Mouse (Mus musculus): ENCODE data around the gene Iqcd. TPM values are rescaled to one million over a fixed set of nuclear protein-coding genes. Genes with fewer than 3 reads are reported as not detected.
A peak's percentile ranks its signal among the peaks of the same experiment; 100 is the strongest.

The Iqcd gene
- polyA plus RNA-seq, 1 experiment from 2014 or later: 0.70 TPM

DNA sequence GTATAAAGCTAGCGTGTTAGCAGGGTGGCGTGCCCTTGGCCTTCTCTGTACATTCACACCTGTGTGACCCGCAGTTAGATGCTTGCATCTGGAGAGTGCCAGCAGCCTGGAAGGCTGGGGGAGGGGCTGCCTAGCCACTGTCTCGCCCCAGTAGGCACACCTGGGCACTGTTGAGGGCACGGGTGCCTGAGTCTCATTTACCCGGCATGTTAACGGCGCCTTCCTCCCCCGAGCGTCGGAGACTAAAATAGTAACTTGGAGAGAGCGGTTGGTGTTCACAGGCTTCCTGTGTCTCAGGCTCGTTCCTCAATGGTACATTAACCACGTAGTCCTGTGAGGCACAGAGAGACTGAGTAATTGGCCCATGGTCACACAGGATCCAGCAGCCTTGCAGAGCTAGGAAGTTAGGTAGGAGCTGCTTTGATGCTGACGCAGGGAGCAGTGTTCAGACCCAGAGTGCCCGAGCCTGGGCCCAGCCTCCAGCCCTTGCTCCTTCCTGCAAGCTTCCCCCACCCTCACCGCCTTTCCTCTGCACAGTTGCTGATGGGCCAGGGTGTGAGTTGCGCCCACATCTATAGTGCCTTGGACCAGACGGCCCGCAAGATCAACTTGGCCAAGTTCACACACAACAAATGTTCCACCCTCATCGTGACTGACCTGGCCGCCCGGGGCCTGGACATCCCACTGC, 32.4 kb downstream of the Iqcd start:
- no peak overlapping the region for H3K4me2 ChIP-seq (replicated peaks)
- H3K4me3 ChIP-seq: no peak overlapping the region
- peaks cover 4% of the 10 kb centered on the region; the same call in 1 of the 2 replicates for H3K4me1 ChIP-seq
- no peak for ATAC-seq (ENCODE audit: insufficient number of reproducible peaks, insufficient read depth, low FRiP score, low TSS enrichment)
- WGBS: 93% methylated on average over 23 of the region's 23 CpGs
- no peaks in the 10 kb centered on the region for H3K27me3 ChIP-seq
- H3K9me3 ChIP-seq: no peaks in the 10 kb centered on the region
- H3K9ac ChIP-seq: no peak overlapping the region
- no peak overlapping the region for H3K27ac ChIP-seq
- H3K36me3 ChIP-seq: peaks cover 96% of the 10 kb centered on the region

- Histone ChIP-seq H3K9ac (no peak overlapping the region), H3K36me3 (peaks cover 98% of the 10 kb centered on the region), H3K27ac (no peak overlapping the region), H3K4me3 (no peak overlapping the region), H3K4me2 (replicated peaks) (no peak overlapping the region), H3K4me1 (peaks cover 4% of the 10 kb centered on the region; the same call in 1 of the 2 replicates), H3K27me3 (no peaks in the 10 kb centered on the region), H3K9me3 (no peaks in the 10 kb centered on the region)
- 90% methylated on average over 10 of the region's 10 CpGs for WGBS
- ATAC-seq (ENCODE audit: insufficient number of reproducible peaks, insufficient read depth, low FRiP score, low TSS enrichment): no peak
These were observed 33.0 kb downstream of the Iqcd start for GRCm38 (mm10) chr5:120621846-120622197.

- Histone ChIP-seq H3K9ac (no peak overlapping the region), H3K27ac (no peak overlapping the region), H3K4me2 (replicated peaks) (no peak overlapping the region), H3K4me1 (peaks cover 4% of the 10 kb centered on the region; the same call in 1 of the 2 replicates), H3K9me3 (no peaks in the 10 kb centered on the region), H3K4me3 (no peak overlapping the region), H3K36me3 (peaks cover 98% of the 10 kb centered on the region), H3K27me3 (no peaks in the 10 kb centered on the region)
- no peak for ATAC-seq (ENCODE audit: insufficient number of reproducible peaks, insufficient read depth, low FRiP score, low TSS enrichment)
- 75% methylated on average over 5 of the region's 5 CpGs for WGBS
These were observed 33.5 kb downstream of the Iqcd start for GRCm38 (mm10) chr5:120622198-120622851.

DNA sequence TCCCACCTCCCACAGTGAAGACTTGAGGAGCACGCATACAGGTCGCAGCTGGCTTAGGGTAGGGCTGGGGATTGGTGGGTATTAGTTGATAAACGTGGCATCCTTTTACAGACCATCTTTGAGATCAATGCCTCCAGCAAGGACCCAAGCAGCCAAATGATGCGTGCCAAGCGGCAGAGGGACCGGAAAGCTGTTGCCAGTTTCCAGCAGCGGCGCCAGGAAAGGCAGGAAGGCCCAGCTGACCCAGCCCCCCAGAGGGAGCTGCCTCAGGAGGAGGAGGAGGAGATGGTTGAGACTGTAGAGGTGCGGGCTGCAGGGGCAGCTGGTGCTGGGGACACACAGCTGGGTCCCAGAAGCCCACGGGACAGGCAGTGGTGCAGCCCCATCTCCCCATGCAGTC, 35.6 kb downstream of the Iqcd start:
- Histone ChIP-seq H3K9me3 (no peaks in the 10 kb centered on the region), H3K4me1 (peaks cover 4% of the 10 kb centered on the region; the same call in 1 of the 2 replicates), H3K9ac (no peak overlapping the region), H3K4me2 (replicated peaks) (no peak overlapping the region), H3K27me3 (no peaks in the 10 kb centered on the region), H3K4me3 (no peak overlapping the region), H3K36me3 (peaks cover 85% of the 10 kb centered on the region), H3K27ac (no peak overlapping the region)
- 93% methylated on average over 10 of the region's 10 CpGs for WGBS
- no peak for ATAC-seq (ENCODE audit: insufficient number of reproducible peaks, insufficient read depth, low FRiP score, low TSS enrichment)

- H3K27me3 ChIP-seq: peaks cover 8% of the 10 kb centered on the region
- peaks cover 65% of the 10 kb centered on the region for H3K36me3 ChIP-seq
- no peak overlapping the region for H3K4me3 ChIP-seq
- H3K4me1 ChIP-seq: peaks cover 4% of the 10 kb centered on the region
- no peak for ATAC-seq (ENCODE audit: insufficient number of reproducible peaks, insufficient read depth, low FRiP score, low TSS enrichment)
- no peak overlapping the region for H3K27ac ChIP-seq
- no peak overlapping the region for H3K9ac ChIP-seq
- WGBS: 32% methylated on average over 19 of the region's 19 CpGs
- H3K9me3 ChIP-seq: no peaks in the 10 kb centered on the region
- no peak overlapping the region for H3K4me2 ChIP-seq (replicated peaks)
These were observed 37.6 kb downstream of the Iqcd start for GRCm38 (mm10) chr5:120626399-120626798.

GRCm38 (mm10) chr5:120627515-120628300, 38.9 kb downstream of the Iqcd start:
- ATAC-seq (ENCODE audit: insufficient number of reproducible peaks, insufficient read depth, low FRiP score, low TSS enrichment): no peak
- Histone ChIP-seq H3K36me3 (peaks cover 53% of the 10 kb centered on the region), H3K9ac (no peak overlapping the region)

GRCm38 (mm10) chr5:120628624-120629023, 39.8 kb downstream of the Iqcd start:
- H3K4me2 ChIP-seq (replicated peaks): no peak overlapping the region
- H3K4me3 ChIP-seq: no peak overlapping the region
- peaks cover 45% of the 10 kb centered on the region for H3K36me3 ChIP-seq
- peaks cover 10% of the 10 kb centered on the region for H3K27me3 ChIP-seq
- 69% methylated on average over 7 of the region's 7 CpGs for WGBS
- H3K4me1 ChIP-seq: no peaks in the 10 kb centered on the region; the same call in 1 of the 2 replicates
- no peaks in the 10 kb centered on the region for H3K9me3 ChIP-seq
- H3K9ac ChIP-seq: no peak overlapping the region
- H3K27ac ChIP-seq: no peak overlapping the region
- ATAC-seq (ENCODE audit: insufficient number of reproducible peaks, insufficient read depth, low FRiP score, low TSS enrichment): no peak

More at GRCm38 (mm10) chr5:120627515-120628300, 38.9 kb downstream of the Iqcd start:
- Histone ChIP-seq H3K27ac (no peak overlapping the region), H3K4me3 (no peak overlapping the region), H3K27me3 (peaks cover 10% of the 10 kb centered on the region), H3K4me1 (no peaks in the 10 kb centered on the region; the same call in 1 of the 2 replicates), H3K9me3 (no peaks in the 10 kb centered on the region), H3K4me2 (replicated peaks) (no peak overlapping the region)
- WGBS: 83% methylated on average over 15 of the region's 15 CpGs

GRCm38 (mm10) chr5:120631128-120631527, 42.3 kb downstream of the Iqcd start:
- no peaks in the 10 kb centered on the region for H3K9me3 ChIP-seq
- H3K4me3 ChIP-seq: 0 out of 2 replicates have a peak overlapping the region, but pooled peaks have one; percentile 13
- peak overlapping the region; percentile 39 for H3K4me2 ChIP-seq (replicated peaks)
- 9% methylated on average over 29 of the region's 29 CpGs for WGBS
- H3K27ac ChIP-seq: no peak overlapping the region
- H3K9ac ChIP-seq: no peak overlapping the region
- H3K4me1 ChIP-seq: no peaks in the 10 kb centered on the region; the same call in 1 of the 2 replicates
- H3K36me3 ChIP-seq: peaks cover 20% of the 10 kb centered on the region
- H3K27me3 ChIP-seq: peaks cover 10% of the 10 kb centered on the region
- no peak for ATAC-seq (ENCODE audit: insufficient number of reproducible peaks, insufficient read depth, low FRiP score, low TSS enrichment)

DNA sequence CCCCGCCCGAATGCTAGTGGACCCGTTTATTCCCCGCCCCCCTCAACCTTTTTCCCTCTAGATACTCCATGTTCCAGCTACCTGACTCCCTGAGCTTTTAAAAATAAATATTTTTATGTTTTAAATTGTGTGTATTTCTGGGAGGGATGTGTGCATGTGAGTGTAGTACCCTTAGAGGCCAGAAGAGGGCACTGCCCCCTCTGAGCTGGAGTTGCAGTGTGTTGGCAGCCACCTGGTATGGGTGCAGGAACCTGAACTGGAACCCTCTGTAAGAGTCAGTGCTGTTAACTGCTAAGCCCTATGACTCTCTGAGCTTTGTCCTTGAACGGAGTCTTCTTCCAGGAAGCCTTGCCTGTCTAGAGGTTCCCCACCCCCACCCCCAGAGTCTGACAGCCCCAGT, 43.1 kb downstream of the Iqcd start:
- Histone ChIP-seq H3K9me3 (no peaks in the 10 kb centered on the region), H3K27ac (no peak overlapping the region), H3K4me1 (no peaks in the 10 kb centered on the region; the same call in 1 of the 2 replicates), H3K36me3 (peaks cover 12% of the 10 kb centered on the region), H3K27me3 (peaks cover 10% of the 10 kb centered on the region), H3K9ac (no peak overlapping the region), H3K4me3 (no peak overlapping the region), H3K4me2 (replicated peaks) (no peak overlapping the region)
- ATAC-seq (ENCODE audit: insufficient number of reproducible peaks, insufficient read depth, low FRiP score, low TSS enrichment): no peak
- WGBS: 88% methylated on average over 5 of the region's 5 CpGs

GRCm38 (mm10) chr5:120634131-120634530, 45.3 kb downstream of the Iqcd start, which contains the start of gene Cfap73:
Gene Cfap73, minus strand, starts transcription at chr5:120634235.
- Histone ChIP-seq H3K36me3 (no peaks in the 10 kb centered on the region), H3K27ac (no peak within 1 kb of the TSS), H3K4me2 (replicated peaks) (no peak within 1 kb of the TSS), H3K9ac (no peak within 1 kb of the TSS), H3K27me3 (peaks cover 10% of the 10 kb centered on the region), H3K9me3 (no peaks in the 10 kb centered on the region), H3K4me3 (no peak within 1 kb of the TSS), H3K4me1 (no peaks in the 10 kb centered on the region; the same call in 1 of the 2 replicates)
- ATAC-seq (ENCODE audit: insufficient number of reproducible peaks, insufficient read depth, low FRiP score, low TSS enrichment): no peak
- WGBS: 56% methylated on average over 9 of the region's 9 CpGs

GRCm38 (mm10) chr5:120634860-120635259, 46.0 kb downstream of the Iqcd start:
- H3K27ac ChIP-seq: no peak overlapping the region
- no peak overlapping the region for H3K4me3 ChIP-seq
- no peak for ATAC-seq (ENCODE audit: insufficient number of reproducible peaks, insufficient read depth, low FRiP score, low TSS enrichment)
- H3K27me3 ChIP-seq: peaks cover 10% of the 10 kb centered on the region
- H3K4me1 ChIP-seq: no peaks in the 10 kb centered on the region; the same call in 1 of the 2 replicates
- no peak overlapping the region for H3K4me2 ChIP-seq (replicated peaks)
- no peak overlapping the region for H3K9ac ChIP-seq
- whole genome bisulfite sequencing: 37% methylated on average over 5 of the region's 5 CpGs
- H3K9me3 ChIP-seq: no peaks in the 10 kb centered on the region
- H3K36me3 ChIP-seq: no peaks in the 10 kb centered on the region

Data from embryonic facial prominence, embryonic 12.5 days (tissue).